Mouse (Mus musculus) intestine, embryonic 15.5 days (tissue): Measurements from ENCODE around the gene Stk36. TPM values are rescaled to one million over a fixed set of nuclear protein-coding genes. Genes with fewer than 3 reads are reported as not detected.

Experiments used
- polyA plus RNA-seq: library from polyadenylated mRNA; unstranded; fragments of >200 nt; fragmentation: Nextera tagmentation; extraction: Ambion mirVana; gene quantifications from 2 replicates; pipeline ENCODE4 v1.2.1, GENCODE M21; 2015

Stk36 gene
- polyA plus RNA-seq, 1 experiment from 2014 or later, result 4.0 TPM

Other genes with a start within 250 kb of the Stk36 start
- 0.39 and 0.53 TPM in 2 replicates for gene Catip, start 239.3 kb upstream of the Stk36 start, polyA plus RNA-seq
- gene Slc11a1, start 226.2 kb upstream of the Stk36 start, polyA plus RNA-seq, result 6.4 and 6.7 TPM in 2 replicates
- 75.4 and 78.7 TPM in 2 replicates for gene Ctdsp1, start 209.9 kb upstream of the Stk36 start, polyA plus RNA-seq
- 135 and 146 TPM in 2 replicates for gene Vil1, start 192.1 kb upstream of the Stk36 start, polyA plus RNA-seq
- 58.9 and 61.4 TPM in 2 replicates for gene Cnot9, start 95.4 kb upstream of the Stk36 start, polyA plus RNA-seq
- 0.29 TPM in 1 of 2 replicates, not detected in the other for gene Plcd4, start 58.6 kb upstream of the Stk36 start, polyA plus RNA-seq
- gene Usp37, start 57.2 kb upstream of the Stk36 start, polyA plus RNA-seq, result 22.2 and 26.0 TPM in 2 replicates
- 4.6 and 5.4 TPM in 2 replicates for gene Zfp142, start 13.2 kb upstream of the Stk36 start, polyA plus RNA-seq
- gene Bcs1l, start 13.2 kb upstream of the Stk36 start, polyA plus RNA-seq, result 21.9 and 22.1 TPM in 2 replicates
- 28.2 and 30.2 TPM in 2 replicates for gene Rnf25, start within 50 bp of the Stk36 start, polyA plus RNA-seq
- gene Ttll4, start 60.3 kb downstream of the Stk36 start, polyA plus RNA-seq, result 10.1 and 11.0 TPM in 2 replicates
- gene Cyp27a1, start 112.1 kb downstream of the Stk36 start, polyA plus RNA-seq, result 6.0 and 6.3 TPM in 2 replicates
- gene Prkag3, start 147.8 kb downstream of the Stk36 start, polyA plus RNA-seq, result 0.16 and 0.19 TPM in 2 replicates
- 0.18 and 0.58 TPM in 2 replicates for gene Wnt6, start 170.4 kb downstream of the Stk36 start, polyA plus RNA-seq
- 0.15 and 0.16 TPM in 2 replicates for gene Wnt10a, start 190.1 kb downstream of the Stk36 start, polyA plus RNA-seq